Mouse (Mus musculus): Measurements from ENCODE around the gene D17H6S53E.

DNA sequence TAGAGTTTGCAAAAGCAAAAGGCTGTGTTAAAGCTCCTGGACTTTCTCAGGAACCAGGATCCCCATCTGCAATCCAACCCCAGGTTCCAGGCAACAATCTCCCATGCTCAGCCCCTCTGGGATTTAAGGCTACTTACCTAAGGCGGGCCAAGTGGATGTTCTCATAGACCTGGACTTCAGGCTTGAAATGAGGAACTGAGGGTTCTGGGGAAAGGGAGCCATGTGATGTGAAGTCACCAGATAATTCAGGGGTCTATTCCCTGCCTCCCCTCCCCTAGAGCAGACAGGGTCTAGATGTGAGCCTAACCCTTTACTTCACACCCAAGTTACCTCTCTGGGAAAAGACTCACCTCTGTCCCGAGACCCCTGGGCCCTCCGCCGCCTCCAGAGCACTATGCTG is 45.5 kb upstream of the D17H6S53E start:
- TF ChIP-seq EP300 (optimal IDR thresholded peaks at IDR 0.05) (no peak), CTCF (IDR thresholded peaks at IDR 0.05; ENCODE audit: low read depth) (no peak)

Measured in stomach, postnatal 0 days (tissue).